Mouse (Mus musculus) midbrain, postnatal 0 days (tissue): ENCODE data around the gene Gm20708. TPM values are rescaled to one million over a fixed set of nuclear protein-coding genes. Genes with fewer than 3 reads are reported as not detected.
A peak's percentile ranks its signal among the peaks of the same experiment; 100 is the strongest.

Source experiments
- ATAC-seq: fragments of 200-750 bp; cut with Nextera tagmentation; 2 replicates; pipeline ENCODE4 v1.8.0; 2017; ENCODE audit warnings: moderate number of reproducible peaks, mild to moderate bottlenecking, moderate TSS enrichment, moderate library complexity; ENCODE audit not compliant: low FRiP score
- DNase-seq: peaks from one replicate; pipeline ENCODE4 v3.0.0-alpha.2; 2015; ENCODE audit warnings: low spot score
- H3K27ac ChIP-seq: fragments of 300-500 bp; sonication (generic); 2 replicates; pipeline ENCODE4 v1.5.1; 2014; ENCODE audit warnings: low read depth, mild to moderate bottlenecking, low read length, mixed read lengths
- H3K27me3 ChIP-seq: fragments of 300-500 bp; sonication (generic); 2 replicates; pipeline ENCODE4 v1.6.1; 2014; ENCODE audit warnings: low read length, control low read depth, mixed read lengths; ENCODE audit not compliant: insufficient read depth
- H3K36me3 ChIP-seq: fragments of 300-500 bp; sonication (generic); 2 replicates; pipeline ENCODE4 v1.6.1; 2014; ENCODE audit warnings: low read length, control low read depth, mixed read lengths; ENCODE audit not compliant: insufficient read depth
- H3K4me1 ChIP-seq: fragments of 300-500 bp; sonication (generic); 2 replicates; pipeline ENCODE4 v1.6.1; 2014; ENCODE audit warnings: mild to moderate bottlenecking, control low read depth, antibody characterized with exemption, low read length, mixed read lengths; ENCODE audit not compliant: insufficient read depth
- H3K4me2 ChIP-seq: fragments of 300-500 bp; sonication (generic); 2 replicates; pipeline ENCODE4 v1.6.1; 2014; ENCODE audit warnings: low read depth, mild to moderate bottlenecking, low read length, mixed read lengths; ENCODE audit not compliant: poor library complexity, severe bottlenecking
- H3K4me3 ChIP-seq: fragments of 300-500 bp; sonication (generic); 2 replicates; pipeline ENCODE4 v1.5.1; 2014; ENCODE audit warnings: low read depth, mild to moderate bottlenecking, low read length, moderate library complexity
- H3K9ac ChIP-seq: fragments of 300-500 bp; sonication (generic); replicated peaks from 2 replicates; pipeline ENCODE4 v1.6.1; 2014; ENCODE audit warnings: mild to moderate bottlenecking, low read length, moderate library complexity, mixed read lengths; ENCODE audit not compliant: poor library complexity, severe bottlenecking
- H3K9me3 ChIP-seq: fragments of 300-500 bp; sonication (generic); 2 replicates; pipeline ENCODE4 v1.6.1; 2016; ENCODE audit warnings: low read length, control low read depth
- CTCF ChIP-seq: IDR thresholded peaks from 2 replicates; pipeline ENCODE4 v1.5.1; 2016; ENCODE audit warnings: antibody characterized with exemption, mild to moderate bottlenecking
- WGBS: fragments of 180-500 bp; shearing (Covaris S2); extraction: QIAGEN DNeasy Blood & Tissue Kit; methylation state at CpG from one replicate; pipeline ENCODE4 v1.1.7; 2014; 5-methylcytosine and 5-hydroxymethylcytosine counted together
- polyA plus RNA-seq: library from polyadenylated mRNA; unstranded; fragments of >200 nt; fragmentation: Nextera tagmentation; extraction: Ambion mirVana; gene quantifications from 2 replicates; pipeline ENCODE4 v1.2.1, GENCODE M21; 2015
- total RNA-seq: library from RNA; depleted of rRNA; stranded (reverse); fragments of >200 nt; gene quantifications from 2 replicates; pipeline ENCODE4 v1.2.3, GENCODE M21; 2014

Gene Gm20708
- total and polyA plus RNA-seq, 2 experiments from 2014 or later, result 1.2 TPM; not detected in 1

- DNase-seq (no peak), ATAC-seq (no peak)
- WGBS, result 39% methylated on average over 23 of the region's 23 CpGs
- Histone ChIP-seq H3K4me3 (no peak overlapping the region), H3K4me2 (no peak overlapping the region), H3K27ac (no peak overlapping the region), H3K4me1 (no peaks in the 10 kb centered on the region), H3K27me3 (no peaks in the 10 kb centered on the region), H3K9me3 (no peaks in the 10 kb centered on the region), H3K9ac (no peak overlapping the region), H3K36me3 (no peaks in the 10 kb centered on the region)
- no peak for TF ChIP-seq CTCF
These were observed 18.6 kb upstream of the Gm20708 start for GRCm38 (mm10) chr11:117790703-117791440.

- no peak for TF ChIP-seq CTCF
- WGBS, result 80% methylated on average over 9 of the region's 9 CpGs
These were observed 18.1 kb upstream of the Gm20708 start for GRCm38 (mm10) chr11:117791441-117791761.

GRCm38 (mm10) chr11:117792281-117792888 is 17.1 kb upstream of the Gm20708 start:
- Histone ChIP-seq H3K9ac (no peak overlapping the region), H3K4me3 (no peak overlapping the region), H3K9me3 (no peaks in the 10 kb centered on the region), H3K36me3 (no peaks in the 10 kb centered on the region), H3K27ac (no peak overlapping the region), H3K27me3 (no peaks in the 10 kb centered on the region), H3K4me2 (0 out of 2 replicates have a peak overlapping the region, but pooled peaks have one; percentile 10), H3K4me1 (no peaks in the 10 kb centered on the region)
- DNase-seq (no peak), ATAC-seq (no peak)
- TF ChIP-seq CTCF, result no peak
- WGBS, result 16% methylated on average over 22 of the region's 22 CpGs

More at GRCm38 (mm10) chr11:117791441-117791761, 18.1 kb upstream of the Gm20708 start:
- no peaks in the 10 kb centered on the region for H3K27me3 ChIP-seq
- no peaks in the 10 kb centered on the region for H3K9me3 ChIP-seq
- no peak overlapping the region for H3K9ac ChIP-seq
- H3K4me3 ChIP-seq, result no peak overlapping the region
- DNase-seq (no peak), ATAC-seq (no peak)
- no peaks in the 10 kb centered on the region for H3K4me1 ChIP-seq
- H3K36me3 ChIP-seq, result no peaks in the 10 kb centered on the region
- H3K4me2 ChIP-seq, result no peak overlapping the region
- H3K27ac ChIP-seq, result no peak overlapping the region

GRCm38 (mm10) chr11:117794035-117794551 is 15.4 kb upstream of the Gm20708 start:
- Histone ChIP-seq H3K4me2 (no peak overlapping the region), H3K27ac (no peak overlapping the region), H3K9me3 (no peaks in the 10 kb centered on the region), H3K36me3 (no peaks in the 10 kb centered on the region), H3K4me1 (no peaks in the 10 kb centered on the region), H3K4me3 (no peak overlapping the region), H3K27me3 (no peaks in the 10 kb centered on the region), H3K9ac (no peak overlapping the region)
- WGBS, result 62% methylated on average over 4 of the region's 4 CpGs
- no peak for ATAC-seq
- TF ChIP-seq CTCF, result no peak
- DNase-seq, result no peak

- H3K27ac ChIP-seq, result no peak overlapping the region
- no peak overlapping the region for H3K4me2 ChIP-seq
- H3K36me3 ChIP-seq, result no peaks in the 10 kb centered on the region
- no peaks in the 10 kb centered on the region for H3K27me3 ChIP-seq
- no peak for DNase-seq
- 52% methylated on average over 5 of the region's 5 CpGs for WGBS
- no peak for TF ChIP-seq CTCF
- ATAC-seq, result no peak
- no peaks in the 10 kb centered on the region for H3K9me3 ChIP-seq
- H3K9ac ChIP-seq, result no peak overlapping the region
- H3K4me1 ChIP-seq, result no peaks in the 10 kb centered on the region
- H3K4me3 ChIP-seq, result no peak overlapping the region
These were observed 12.5 kb upstream of the Gm20708 start for GRCm38 (mm10) chr11:117796954-117797353.

- H3K27ac ChIP-seq, result no peak within 1 kb of the TSS
- no peak within 1 kb of the TSS for H3K4me3 ChIP-seq
- H3K9me3 ChIP-seq, result no peaks in the 10 kb centered on the region
- TF ChIP-seq CTCF, result no peak
- H3K27me3 ChIP-seq, result no peaks in the 10 kb centered on the region
- H3K9ac ChIP-seq, result no peak within 1 kb of the TSS
- H3K4me2 ChIP-seq, result no peak within 1 kb of the TSS
- WGBS, result 64% methylated on average over 9 of the region's 9 CpGs
- no peaks in the 10 kb centered on the region for H3K36me3 ChIP-seq
- ATAC-seq (no peak), DNase-seq (no peak)
- H3K4me1 ChIP-seq, result no peaks in the 10 kb centered on the region
These were observed 11.8 kb upstream of the Gm20708 start, which contains the start of gene 6030468B19Rik for GRCm38 (mm10) chr11:117797511-117798159. 6030468B19Rik (plus strand) TSS chr11:117797660.
